Mouse (Mus musculus) intestine, embryonic 14.5 days (tissue): ENCODE results near the gene Chac2. TPM values are rescaled to one million over a fixed set of nuclear protein-coding genes. Genes with fewer than 3 reads are reported as not detected.

ENCODE experiments used
- ATAC-seq: fragments of 200-750 bp; cut with Nextera tagmentation; replicated peaks from 2 replicates; pipeline ENCODE4 v1.8.0; 2017; ENCODE audit warnings: low read depth, moderate number of reproducible peaks, moderate TSS enrichment, moderate library complexity; ENCODE audit not compliant: low FRiP score, low TSS enrichment
- DNase-seq: peaks from one replicate; pipeline ENCODE4 v3.0.0-alpha.2; 2018; ENCODE audit warnings: low spot score
- H3K27ac ChIP-seq: fragments of 300-500 bp; sonication (generic); 2 replicates; pipeline ENCODE4 v1.5.1; 2014; ENCODE audit warnings: low read depth, mild to moderate bottlenecking, control low read depth
- H3K27me3 ChIP-seq: fragments of 300-500 bp; sonication (generic); replicated peaks from 2 replicates; pipeline ENCODE4 v1.6.1; 2014; ENCODE audit warnings: low read length, control low read depth; ENCODE audit not compliant: control insufficient read depth, insufficient read depth
- H3K36me3 ChIP-seq: fragments of 300-500 bp; sonication (generic); 2 replicates; pipeline ENCODE4 v1.6.1; 2014; ENCODE audit warnings: low read length, control low read depth; ENCODE audit not compliant: control insufficient read depth, insufficient read depth
- H3K4me1 ChIP-seq: fragments of 300-500 bp; sonication (generic); replicated peaks from 2 replicates; pipeline ENCODE4 v1.6.1; 2014; ENCODE audit warnings: low read length, control low read depth, mixed read lengths; ENCODE audit not compliant: control insufficient read depth, insufficient read depth
- H3K4me2 ChIP-seq: fragments of 300-500 bp; sonication (generic); 2 replicates; pipeline ENCODE4 v1.6.1; 2014; ENCODE audit warnings: low read length
- H3K4me3 ChIP-seq: fragments of 300-500 bp; sonication (generic); 2 replicates; pipeline ENCODE4 v1.5.1; 2014; ENCODE audit warnings: low read depth, low read length, control low read depth, mixed read lengths
- H3K9ac ChIP-seq: fragments of 300-500 bp; sonication (generic); 2 replicates; pipeline ENCODE4 v1.6.1; 2014; ENCODE audit warnings: mild to moderate bottlenecking, low read length
- H3K9me3 ChIP-seq: fragments of 300-500 bp; sonication (generic); 2 replicates; pipeline ENCODE4 v1.6.1; 2016; ENCODE audit warnings: low read length, control low read depth; ENCODE audit not compliant: control insufficient read depth
- WGBS: fragments of 180-500 bp; shearing (Covaris S2); extraction: QIAGEN DNeasy Blood & Tissue Kit; methylation state at CpG from one replicate; pipeline ENCODE4 v1.1.7; 2014; 5-methylcytosine and 5-hydroxymethylcytosine counted together
- polyA plus RNA-seq: library from polyadenylated mRNA; unstranded; fragments of >200 nt; fragmentation: Nextera tagmentation; extraction: Ambion mirVana; gene quantifications from 2 replicates; pipeline ENCODE4 v1.2.1, GENCODE M21; 2014

Gene Chac2
- polyA plus RNA-seq, 1 experiment from 2014 or later: 13.5 TPM

- Histone ChIP-seq H3K27ac (no peak overlapping the region), H3K4me3 (no peak overlapping the region), H3K36me3 (no peaks in the 10 kb centered on the region), H3K27me3 (no peaks in the 10 kb centered on the region), H3K9me3 (no peaks in the 10 kb centered on the region), H3K4me1 (no peaks in the 10 kb centered on the region), H3K4me2 (no peak overlapping the region), H3K9ac (no peak overlapping the region)
- DNase-seq: no peak
- ATAC-seq: no peak
- 93% methylated on average over 3 of the region's 3 CpGs for WGBS
Measured at GRCm38 (mm10) chr11:30996670-30997069, 10.5 kb upstream of the Chac2 start.

GRCm38 (mm10) chr11:30986625-30987017 is 471 bp upstream of the Chac2 start:
- peak; percentile 65 for ATAC-seq
- Histone ChIP-seq H3K27ac (peak overlapping the region; percentile 38; the same call in 1 of the 2 replicates), H3K36me3 (no peaks in the 10 kb centered on the region), H3K27me3 (no peaks in the 10 kb centered on the region), H3K9me3 (no peaks in the 10 kb centered on the region), H3K4me2 (peak overlapping the region; percentile 68), H3K4me1 (peaks cover 4% of the 10 kb centered on the region; the same call in 1 of the 2 replicates), H3K9ac (peak overlapping the region; percentile 31), H3K4me3 (peak overlapping the region; percentile 53)
- 7% methylated on average over 2 of the region's 2 CpGs for WGBS
- DNase-seq: peak; percentile 53

- H3K9me3 ChIP-seq: no peaks in the 10 kb centered on the region
- H3K4me1 ChIP-seq: peaks cover 4% of the 10 kb centered on the region; the same call in 1 of the 2 replicates
- ATAC-seq: no peak
- DNase-seq: no peak
- 47% methylated on average over 2 of the region's 2 CpGs for WGBS
- no peaks in the 10 kb centered on the region for H3K27me3 ChIP-seq
- H3K4me3 ChIP-seq: peak overlapping the region; percentile 53; the same call in 1 of the 2 replicates
- no peak overlapping the region for H3K27ac ChIP-seq
- H3K4me2 ChIP-seq: peak overlapping the region; percentile 68
- no peak overlapping the region for H3K9ac ChIP-seq
- no peaks in the 10 kb centered on the region for H3K36me3 ChIP-seq
Measured at GRCm38 (mm10) chr11:30985237-30985636, 913 bp downstream of the Chac2 start.

- ATAC-seq (peak; percentile 99), DNase-seq (peak; percentile 88)
- H3K9me3 ChIP-seq: peaks cover 8% of the 10 kb centered on the region; the same call in 1 of the 2 replicates
- peak within 1 kb of the TSS; percentile 77 for H3K27ac ChIP-seq
- no peaks in the 10 kb centered on the region for H3K27me3 ChIP-seq
- peak within 1 kb of the TSS; percentile 82 for H3K4me3 ChIP-seq
- peaks cover 28% of the 10 kb centered on the region for H3K36me3 ChIP-seq
- H3K4me2 ChIP-seq: peak within 1 kb of the TSS; percentile 81
- peaks cover 7% of the 10 kb centered on the region for H3K4me1 ChIP-seq
- peak within 1 kb of the TSS; percentile 82 for H3K9ac ChIP-seq
- WGBS: under 1% methylated on average over 40 of the region's 40 CpGs
Measured at GRCm38 (mm10) chr11:30954279-30954725, 31.8 kb downstream of the Chac2 start, which contains the start of gene Erlec1. Gene Erlec1, minus strand, starts transcription at chr11:30954335.

GRCm38 (mm10) chr11:30953469-30954154 is 32.5 kb downstream of the Chac2 start:
- WGBS: 1% methylated on average over 20 of the region's 32 CpGs
- DNase-seq (peak; percentile 86), ATAC-seq (peak; percentile 89)

GRCm38 (mm10) chr11:30952829-30953228 is 33.3 kb downstream of the Chac2 start:
- H3K9ac ChIP-seq: peak overlapping the region; percentile 75

More at GRCm38 (mm10) chr11:30953469-30954154, 32.5 kb downstream of the Chac2 start:
- Histone ChIP-seq H3K4me3 (peak overlapping the region; percentile 82), H3K27me3 (no peaks in the 10 kb centered on the region), H3K4me1 (peaks cover 7% of the 10 kb centered on the region), H3K4me2 (peak overlapping the region; percentile 76), H3K9ac (peak overlapping the region; percentile 75), H3K36me3 (peaks cover 35% of the 10 kb centered on the region), H3K9me3 (peaks cover 8% of the 10 kb centered on the region; the same call in 1 of the 2 replicates), H3K27ac (peak overlapping the region; percentile 71)

GRCm38 (mm10) chr11:30943522-30943921 is 42.6 kb downstream of the Chac2 start:
- no peaks in the 10 kb centered on the region for H3K27me3 ChIP-seq
- ATAC-seq (no peak), DNase-seq (no peak)
- 97% methylated on average over 2 of the region's 2 CpGs for WGBS
- no peak overlapping the region for H3K4me3 ChIP-seq
- H3K4me2 ChIP-seq: no peak overlapping the region
- H3K4me1 ChIP-seq: no peaks in the 10 kb centered on the region
- no peak overlapping the region for H3K27ac ChIP-seq
- H3K36me3 ChIP-seq: peaks cover 88% of the 10 kb centered on the region
- no peaks in the 10 kb centered on the region for H3K9me3 ChIP-seq
- H3K9ac ChIP-seq: no peak overlapping the region

More at GRCm38 (mm10) chr11:30952829-30953228, 33.3 kb downstream of the Chac2 start:
- WGBS: 43% methylated on average over 5 of the region's 5 CpGs
- Histone ChIP-seq H3K36me3 (peaks cover 41% of the 10 kb centered on the region), H3K4me2 (peak overlapping the region; percentile 76), H3K4me3 (peak overlapping the region; percentile 82), H3K9me3 (peaks cover 8% of the 10 kb centered on the region; the same call in 1 of the 2 replicates), H3K27ac (no peak overlapping the region), H3K27me3 (no peaks in the 10 kb centered on the region), H3K4me1 (peaks cover 7% of the 10 kb centered on the region)
- DNase-seq (no peak), ATAC-seq (no peak)

- ATAC-seq (no peak), DNase-seq (no peak)
- Histone ChIP-seq H3K9me3 (no peaks in the 10 kb centered on the region), H3K36me3 (peaks cover 46% of the 10 kb centered on the region), H3K27me3 (no peaks in the 10 kb centered on the region), H3K4me1 (no peaks in the 10 kb centered on the region), H3K9ac (no peak overlapping the region), H3K4me2 (no peak overlapping the region), H3K27ac (no peak overlapping the region), H3K4me3 (no peak overlapping the region)
- WGBS: 75% methylated on average over 1 of the region's 1 CpGs
Measured at GRCm38 (mm10) chr11:30928498-30928897, 57.7 kb downstream of the Chac2 start.
